Mouse (Mus musculus): ENCODE data around the gene Dclre1b.
"Not testable (repeated sequence)": the region's sequence is repeated elsewhere in the genome, so short reads cannot be mapped to it uniquely, and the experiment has no call there.

- TF ChIP-seq CTCF (IDR thresholded peaks at IDR 0.05; ENCODE audit: borderline replicate concordance, insufficient read depth, low read depth, low read length); POLR2A (IDR thresholded peaks at IDR 0.05; ENCODE audit: borderline replicate concordance, insufficient read depth, low read length): not testable (repeated sequence)
Observed at GRCm38 (mm10) chr3:103830681-103831080, 21.4 kb upstream of the Dclre1b start.

All from cerebellum, adult 2 months (tissue).